Mouse (Mus musculus) embryonic fibroblast, embryonic 13.5 days (primary cell): ENCODE results near the gene Cfap161.

ENCODE experiments used
- CTCF ChIP-seq: IDR thresholded peaks from 2 replicates; pipeline ENCODE4 v1.5.1; 2011; ENCODE audit warnings: mild to moderate bottlenecking, control low read depth, low read length, moderate library complexity, borderline replicate concordance; ENCODE audit not compliant: insufficient read depth
- POLR2A ChIP-seq: IDR thresholded peaks from 2 replicates; pipeline ENCODE4 v1.6.1; 2011; ENCODE audit warnings: low read depth, mild to moderate bottlenecking, control low read depth, low read length, moderate library complexity

DNA sequence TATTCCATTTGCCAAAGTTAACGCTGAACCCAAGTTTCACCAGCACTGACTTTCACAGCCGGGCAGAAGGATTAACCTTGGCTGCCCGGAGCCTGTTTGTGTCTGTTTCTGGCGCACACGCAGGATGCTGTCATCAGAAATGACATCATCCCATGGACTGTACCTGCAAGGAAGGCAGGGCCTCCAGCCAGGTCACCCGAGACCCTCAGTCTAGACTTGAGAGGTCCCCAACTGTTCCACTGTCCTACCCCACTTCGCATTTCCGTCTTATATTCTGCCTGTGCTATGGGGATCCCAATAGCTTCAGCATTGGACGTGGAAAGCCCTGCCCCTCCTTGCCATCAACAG lies 49.6 kb downstream of the Cfap161 start:
- TF ChIP-seq CTCF: no peak
- TF ChIP-seq POLR2A: no peak
